Mouse (Mus musculus): Measurements from ENCODE around the gene Btnl10.

DNA sequence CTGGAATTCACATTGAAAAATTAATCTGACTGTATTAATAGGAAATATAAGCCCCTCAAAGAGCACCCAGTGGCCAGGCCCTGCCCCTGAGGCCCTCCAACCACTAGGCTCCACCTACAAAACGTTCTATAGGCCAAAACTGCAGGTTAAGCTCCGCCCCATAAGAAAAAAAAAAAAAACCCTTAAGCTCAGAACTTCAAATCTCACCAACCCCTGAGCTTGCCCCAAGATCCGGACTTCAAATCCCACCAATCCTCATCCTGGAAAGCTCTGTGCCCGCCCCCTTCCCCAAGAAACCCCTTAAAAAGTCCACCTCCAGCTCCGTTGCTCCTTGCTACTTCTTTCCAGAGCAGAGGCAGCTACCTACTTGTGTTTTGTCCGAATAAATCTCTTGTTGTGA, 12.9 kb upstream of the Btnl10 start:
- no peak for TF ChIP-seq POLR2A (IDR thresholded peaks at IDR 0.05; ENCODE audit: borderline replicate concordance, insufficient read depth, low read length)
- no peak for TF ChIP-seq CTCF (IDR thresholded peaks at IDR 0.05; ENCODE audit: borderline replicate concordance, insufficient read depth, low read depth, low read length)

All from cerebellum, adult 2 months (tissue).